Mouse (Mus musculus): ENCODE data around the gene Cygb. TPM values are rescaled to one million over a fixed set of nuclear protein-coding genes. Genes with fewer than 3 reads are reported as not detected.

Gene Cygb
- polyA plus RNA-seq, 1 experiment from 2014 or later = 6.9 TPM

- H3K36me3 ChIP-seq = no peaks in the 10 kb centered on the region
- 88% methylated on average over 19 of the region's 19 CpGs for WGBS
- no peaks in the 10 kb centered on the region for H3K9me3 ChIP-seq
- H3K27ac ChIP-seq = no peak overlapping the region
- H3K4me3 ChIP-seq = no peak overlapping the region
- no peak overlapping the region for H3K4me2 ChIP-seq (replicated peaks)
- H3K9ac ChIP-seq = no peak overlapping the region
- H3K27me3 ChIP-seq (replicated peaks) = no peaks in the 10 kb centered on the region
- no peak for ATAC-seq (ENCODE audit: low FRiP score, low read depth)
- H3K4me1 ChIP-seq = peaks cover 7% of the 10 kb centered on the region; the same call in 1 of the 2 replicates
Observed at GRCm38 (mm10) chr11:116596766-116597165, 57.3 kb downstream of the Cygb start.

Other genes with a start within 250 kb of the Cygb start
- 54.3 and 62.8 TPM in 2 replicates for gene Rnf157, start 241.3 kb downstream of the Cygb start, polyA plus RNA-seq (2016; fragmentation: Nextera tagmentation; extraction: Ambion mirVana)
- gene Ubald2, start 220.2 kb downstream of the Cygb start, polyA plus RNA-seq (2016; fragmentation: Nextera tagmentation; extraction: Ambion mirVana) = 53.8 and 72.3 TPM in 2 replicates
- gene Qrich2, start 188.1 kb downstream of the Cygb start, polyA plus RNA-seq (2016; fragmentation: Nextera tagmentation; extraction: Ambion mirVana) = not detected in 2 replicates
- 199 and 200 TPM in 2 replicates for gene Prpsap1, start 160.1 kb downstream of the Cygb start, polyA plus RNA-seq (2016; fragmentation: Nextera tagmentation; extraction: Ambion mirVana)
- gene Sphk1, start 123.4 kb downstream of the Cygb start, polyA plus RNA-seq (2016; fragmentation: Nextera tagmentation; extraction: Ambion mirVana) = 7.6 and 9.3 TPM in 2 replicates
- gene Ube2o, start 72.9 kb downstream of the Cygb start, polyA plus RNA-seq (2016; fragmentation: Nextera tagmentation; extraction: Ambion mirVana) = 34.3 and 37.6 TPM in 2 replicates
- gene Aanat, start 67.9 kb downstream of the Cygb start, polyA plus RNA-seq (2016; fragmentation: Nextera tagmentation; extraction: Ambion mirVana) = not detected in 2 replicates
- 4.9 and 6.5 TPM in 2 replicates for gene Rhbdf2, start 27.3 kb downstream of the Cygb start, polyA plus RNA-seq (2016; fragmentation: Nextera tagmentation; extraction: Ambion mirVana)
- gene Prcd, start 779 bp downstream of the Cygb start, polyA plus RNA-seq (2016; fragmentation: Nextera tagmentation; extraction: Ambion mirVana) = 0.39 and 0.79 TPM in 2 replicates
- 0.08 TPM in 1 of 2 replicates, not detected in the other for gene St6galnac1, start 121.2 kb upstream of the Cygb start, polyA plus RNA-seq (2016; fragmentation: Nextera tagmentation; extraction: Ambion mirVana)
- 91.2 and 110 TPM in 2 replicates for gene Mxra7, start 173.7 kb upstream of the Cygb start, polyA plus RNA-seq (2016; fragmentation: Nextera tagmentation; extraction: Ambion mirVana)
- gene Mettl23, start 189.0 kb upstream of the Cygb start, polyA plus RNA-seq (2016; fragmentation: Nextera tagmentation; extraction: Ambion mirVana) = 63.7 and 64.0 TPM in 2 replicates
- 92.0 and 94.4 TPM in 2 replicates for gene Jmjd6, start 189.1 kb upstream of the Cygb start, polyA plus RNA-seq (2016; fragmentation: Nextera tagmentation; extraction: Ambion mirVana)
- 48.2 and 49.3 TPM in 2 replicates for gene Mfsd11, start 198.1 kb upstream of the Cygb start, polyA plus RNA-seq (2016; fragmentation: Nextera tagmentation; extraction: Ambion mirVana)
- gene Srsf2, start 198.8 kb upstream of the Cygb start, polyA plus RNA-seq (2016; fragmentation: Nextera tagmentation; extraction: Ambion mirVana) = 791 and 816 TPM in 2 replicates